Mouse (Mus musculus) intestine, embryonic 15.5 days (tissue): ENCODE data around the gene Stim2. TPM values are rescaled to one million over a fixed set of nuclear protein-coding genes. Genes with fewer than 3 reads are reported as not detected.

Experiments used
- ATAC-seq: fragments of 200-750 bp; cut with Nextera tagmentation; 2 replicates; pipeline ENCODE4 v1.8.0; 2017; ENCODE audit warnings: moderate TSS enrichment, moderate library complexity
- H3K27ac ChIP-seq: fragments of 300-500 bp; sonication (generic); 2 replicates; pipeline ENCODE4 v1.5.1; 2015; ENCODE audit warnings: mild to moderate bottlenecking, inconsistent platforms
- H3K27me3 ChIP-seq: fragments of 300-500 bp; sonication (generic); replicated peaks from 2 replicates; pipeline ENCODE4 v1.6.1; 2015; ENCODE audit warnings: inconsistent platforms
- H3K36me3 ChIP-seq: fragments of 300-500 bp; sonication (generic); 2 replicates; pipeline ENCODE4 v1.6.1; 2015; ENCODE audit warnings: inconsistent platforms
- H3K4me1 ChIP-seq: fragments of 300-500 bp; sonication (generic); replicated peaks from 2 replicates; pipeline ENCODE4 v1.6.1; 2015; ENCODE audit warnings: inconsistent platforms
- H3K4me2 ChIP-seq: fragments of 300-500 bp; sonication (generic); replicated peaks from 2 replicates; pipeline ENCODE4 v1.6.1; 2015; ENCODE audit warnings: mild to moderate bottlenecking, inconsistent platforms
- H3K4me3 ChIP-seq: fragments of 300-500 bp; sonication (generic); replicated peaks from 2 replicates; pipeline ENCODE4 v1.5.1; 2015; ENCODE audit warnings: inconsistent platforms
- H3K9ac ChIP-seq: fragments of 300-500 bp; sonication (generic); 2 replicates; pipeline ENCODE4 v1.6.1; 2015; ENCODE audit warnings: inconsistent platforms
- H3K9me3 ChIP-seq: fragments of 300-500 bp; sonication (generic); 2 replicates; pipeline ENCODE4 v1.6.1; 2016; ENCODE audit warnings: inconsistent platforms
- WGBS: fragments of 180-500 bp; shearing (Covaris S2); methylation state at CpG from one replicate; pipeline ENCODE4 v1.1.7; 2015; 5-methylcytosine and 5-hydroxymethylcytosine counted together
- polyA plus RNA-seq: library from polyadenylated mRNA; unstranded; fragments of >200 nt; fragmentation: Nextera tagmentation; extraction: Ambion mirVana; gene quantifications from 2 replicates; pipeline ENCODE4 v1.2.1, GENCODE M21; 2015

Stim2 gene
- polyA plus RNA-seq, 1 experiment from 2014 or later, result 17.8 TPM

- Histone ChIP-seq H3K27me3 (no peaks in the 10 kb centered on the region), H3K9ac (no peak overlapping the region), H3K9me3 (no peaks in the 10 kb centered on the region), H3K36me3 (no peaks in the 10 kb centered on the region), H3K4me1 (peaks cover 3% of the 10 kb centered on the region; the same call in 1 of the 2 replicates), H3K4me2 (no peak overlapping the region), H3K4me3 (no peak overlapping the region), H3K27ac (no peak overlapping the region)
- 79% methylated on average over 6 of the region's 6 CpGs for WGBS
- no peak for ATAC-seq
These were observed 1.5 kb upstream of the Stim2 start for GRCm38 (mm10) chr5:53996822-53997221.

GRCm38 (mm10) chr5:53998743-53999460, 603 bp downstream of the Stim2 start:
- H3K4me3 ChIP-seq, result peak overlapping the region; percentile 99
- peak; percentile 60 for ATAC-seq
- under 1% methylated on average over 76 of the region's 76 CpGs for WGBS

GRCm38 (mm10) chr5:53999461-53999770, 1.1 kb downstream of the Stim2 start:
- Histone ChIP-seq H3K4me2 (peak overlapping the region; percentile 83), H3K27ac (peak overlapping the region; percentile 89), H3K9ac (peak overlapping the region; percentile 79), H3K36me3 (no peaks in the 10 kb centered on the region), H3K27me3 (no peaks in the 10 kb centered on the region), H3K4me1 (peaks cover 3% of the 10 kb centered on the region; the same call in 1 of the 2 replicates), H3K9me3 (no peaks in the 10 kb centered on the region), H3K4me3 (peak overlapping the region; percentile 99)
- ATAC-seq, result no peak
- 1% methylated on average over 6 of the region's 6 CpGs for WGBS

More at GRCm38 (mm10) chr5:53998743-53999460, 603 bp downstream of the Stim2 start:
- H3K27me3 ChIP-seq, result no peaks in the 10 kb centered on the region
- peak overlapping the region; percentile 79 for H3K9ac ChIP-seq
- no peaks in the 10 kb centered on the region for H3K36me3 ChIP-seq
- H3K27ac ChIP-seq, result peak overlapping the region; percentile 89
- peak overlapping the region; percentile 83 for H3K4me2 ChIP-seq
- H3K4me1 ChIP-seq, result peaks cover 3% of the 10 kb centered on the region; the same call in 1 of the 2 replicates
- H3K9me3 ChIP-seq, result no peaks in the 10 kb centered on the region

GRCm38 (mm10) chr5:53999831-54000230, 1.5 kb downstream of the Stim2 start:
- peaks cover 3% of the 10 kb centered on the region; the same call in 1 of the 2 replicates for H3K4me1 ChIP-seq
- no peak for ATAC-seq
- WGBS, result 10% methylated on average over 2 of the region's 2 CpGs
- no peaks in the 10 kb centered on the region for H3K9me3 ChIP-seq
- H3K27ac ChIP-seq, result no peak overlapping the region
- H3K36me3 ChIP-seq, result no peaks in the 10 kb centered on the region
- no peaks in the 10 kb centered on the region for H3K27me3 ChIP-seq
- peak overlapping the region; percentile 99 for H3K4me3 ChIP-seq
- H3K9ac ChIP-seq, result 0 out of 2 replicates have a peak overlapping the region, but pooled peaks have one; percentile 79
- H3K4me2 ChIP-seq, result peak overlapping the region; percentile 83

GRCm38 (mm10) chr5:54001021-54001420, 2.7 kb downstream of the Stim2 start:
- peaks cover 3% of the 10 kb centered on the region; the same call in 1 of the 2 replicates for H3K4me1 ChIP-seq
- no peaks in the 10 kb centered on the region for H3K9me3 ChIP-seq
- no peak overlapping the region for H3K9ac ChIP-seq
- ATAC-seq, result no peak
- 52% methylated on average over 5 of the region's 5 CpGs for WGBS
- peak overlapping the region; percentile 12; the same call in 1 of the 2 replicates for H3K4me2 ChIP-seq
- no peak overlapping the region for H3K4me3 ChIP-seq
- H3K27me3 ChIP-seq, result no peaks in the 10 kb centered on the region
- no peak overlapping the region for H3K27ac ChIP-seq
- no peaks in the 10 kb centered on the region for H3K36me3 ChIP-seq

- Histone ChIP-seq H3K9ac (no peak overlapping the region), H3K4me1 (0 out of 2 replicates have a peak, but pooled peaks cover under 1% of the 10 kb centered on the region), H3K4me3 (no peak overlapping the region), H3K4me2 (no peak overlapping the region), H3K36me3 (no peaks in the 10 kb centered on the region), H3K27me3 (no peaks in the 10 kb centered on the region), H3K9me3 (no peaks in the 10 kb centered on the region), H3K27ac (no peak overlapping the region)
- no peak for ATAC-seq
- 72% methylated on average over 2 of the region's 2 CpGs for WGBS
These were observed 7.0 kb downstream of the Stim2 start for GRCm38 (mm10) chr5:54005111-54005864.

- H3K4me3 ChIP-seq, result no peak overlapping the region
- no peak overlapping the region for H3K9ac ChIP-seq
- H3K4me2 ChIP-seq, result no peak overlapping the region
- H3K27ac ChIP-seq, result no peak overlapping the region
- ATAC-seq, result no peak
- no peaks in the 10 kb centered on the region for H3K9me3 ChIP-seq
- no peaks in the 10 kb centered on the region for H3K36me3 ChIP-seq
- 46% methylated on average over 6 of the region's 6 CpGs for WGBS
- no peaks in the 10 kb centered on the region for H3K4me1 ChIP-seq
- no peaks in the 10 kb centered on the region for H3K27me3 ChIP-seq
These were observed 7.5 kb downstream of the Stim2 start for GRCm38 (mm10) chr5:54005865-54006225.

- Histone ChIP-seq H3K9me3 (no peaks in the 10 kb centered on the region), H3K27ac (no peak overlapping the region), H3K36me3 (no peaks in the 10 kb centered on the region), H3K27me3 (no peaks in the 10 kb centered on the region), H3K9ac (no peak overlapping the region), H3K4me2 (no peak overlapping the region), H3K4me1 (no peaks in the 10 kb centered on the region), H3K4me3 (no peak overlapping the region)
- whole genome bisulfite sequencing, result 97% methylated on average over 1 of the region's 1 CpGs
- no peak for ATAC-seq
These were observed 8.5 kb downstream of the Stim2 start for GRCm38 (mm10) chr5:54006845-54007244.

- no peak overlapping the region for H3K4me3 ChIP-seq
- no peaks in the 10 kb centered on the region for H3K9me3 ChIP-seq
- H3K36me3 ChIP-seq, result no peaks in the 10 kb centered on the region
- no peak overlapping the region for H3K4me2 ChIP-seq
- no peaks in the 10 kb centered on the region for H3K27me3 ChIP-seq
- H3K27ac ChIP-seq, result no peak overlapping the region
- no peak for ATAC-seq
- no peaks in the 10 kb centered on the region for H3K4me1 ChIP-seq
- H3K9ac ChIP-seq, result no peak overlapping the region
- 84% methylated on average over 6 of the region's 6 CpGs for WGBS
These were observed 9.3 kb downstream of the Stim2 start for GRCm38 (mm10) chr5:54007617-54008016.

- no peak for ATAC-seq
- Histone ChIP-seq H3K9me3 (no peaks in the 10 kb centered on the region), H3K4me1 (no peaks in the 10 kb centered on the region), H3K4me2 (no peak overlapping the region), H3K27ac (no peak overlapping the region), H3K4me3 (no peak overlapping the region), H3K27me3 (no peaks in the 10 kb centered on the region), H3K36me3 (no peaks in the 10 kb centered on the region), H3K9ac (no peak overlapping the region)
- 21% methylated on average over 1 of the region's 1 CpGs for WGBS
These were observed 15.0 kb downstream of the Stim2 start for GRCm38 (mm10) chr5:54013271-54013670.

- WGBS, result 62% methylated on average over 7 of the region's 7 CpGs
- no peaks in the 10 kb centered on the region for H3K36me3 ChIP-seq
- no peak overlapping the region for H3K9ac ChIP-seq
- no peak overlapping the region for H3K27ac ChIP-seq
- ATAC-seq, result no peak
- H3K27me3 ChIP-seq, result no peaks in the 10 kb centered on the region
- no peak overlapping the region for H3K4me3 ChIP-seq
- H3K4me2 ChIP-seq, result no peak overlapping the region
- H3K4me1 ChIP-seq, result 0 out of 2 replicates have a peak, but pooled peaks cover 3% of the 10 kb centered on the region
- H3K9me3 ChIP-seq, result no peaks in the 10 kb centered on the region
These were observed 18.8 kb downstream of the Stim2 start for GRCm38 (mm10) chr5:54017143-54017542.

- no peak for ATAC-seq
- no peaks in the 10 kb centered on the region for H3K27me3 ChIP-seq
- H3K4me1 ChIP-seq, result 0 out of 2 replicates have a peak, but pooled peaks cover 3% of the 10 kb centered on the region
- no peak overlapping the region for H3K27ac ChIP-seq
- H3K36me3 ChIP-seq, result no peaks in the 10 kb centered on the region
- H3K4me3 ChIP-seq, result no peak overlapping the region
- no peak overlapping the region for H3K4me2 ChIP-seq
- H3K9me3 ChIP-seq, result no peaks in the 10 kb centered on the region
- WGBS, result 87% methylated on average over 2 of the region's 2 CpGs
- no peak overlapping the region for H3K9ac ChIP-seq
These were observed 20.6 kb downstream of the Stim2 start for GRCm38 (mm10) chr5:54018856-54019255.
